Mouse (Mus musculus): Measurements from ENCODE around the gene Fkbp10.

GRCm38 (mm10) chr11:100411736-100412135 lies 3.8 kb upstream of the Fkbp10 start:
- TF ChIP-seq CTCF (IDR thresholded peaks at IDR 0.05; ENCODE audit: low read depth) (no peak), EP300 (IDR thresholded peaks at IDR 0.05; ENCODE audit: low read depth) (no peak)

Measured in liver, embryonic 14.5 days (tissue).